Mouse (Mus musculus) MEL (cell line): Measurements from ENCODE around the gene Ggps1. TPM values are rescaled to one million over a fixed set of nuclear protein-coding genes. Genes with fewer than 3 reads are reported as not detected.

Source experiments
- DNase-seq: peaks from one replicate; pipeline ENCODE4 v3.0.0; 2011; ENCODE audit warnings: low read depth, low spot score
- H3K27ac ChIP-seq: 2 replicates; pipeline ENCODE4 v1.5.1; 2012; ENCODE audit warnings: low read depth, mild to moderate bottlenecking, control low read depth, low read length, moderate library complexity; ENCODE audit not compliant: control insufficient read depth
- H3K27me3 ChIP-seq, 2 experiments: fragments of 150-350 bp in 1 of 2; sonication (generic) in 1 of 2; 2 replicates each; pipeline ENCODE4 v1.6.1; 2012; ENCODE audit warnings: low read length in 2 of 2, mild to moderate bottlenecking in 2 of 2, improper control_type of control experiment in 1 of 2, moderate library complexity in 1 of 2; ENCODE audit not compliant: insufficient read depth in 2 of 2, control insufficient read depth in 1 of 2
- H3K36me3 ChIP-seq, 2 experiments: 2 replicates each; pipeline ENCODE4 v1.6.1; 2012 to 2014; ENCODE audit warnings: low read length in 2 of 2, improper control_type of control experiment in 1 of 2, inconsistent platforms in 1 of 2, mild to moderate bottlenecking in 1 of 2; ENCODE audit not compliant: insufficient read depth in 2 of 2, control insufficient read depth in 1 of 2
- H3K4me1 ChIP-seq, 2 experiments: fragments of 150-350 bp in 1 of 2; sonication (generic) in 1 of 2; 2 replicates each; pipeline ENCODE4 v1.6.1; 2012; ENCODE audit warnings: low read length in 2 of 2, improper control_type of control experiment in 1 of 2, mild to moderate bottlenecking in 1 of 2; ENCODE audit not compliant: insufficient read depth in 2 of 2, control insufficient read depth in 1 of 2
- H3K4me3 ChIP-seq, 2 experiments: fragments of 150-350 bp in 1 of 2; sonication (generic) in 1 of 2; 2 replicates each; pipeline ENCODE4 v1.5.1; 2012; ENCODE audit warnings: low read depth in 2 of 2, low read length in 2 of 2, mild to moderate bottlenecking in 2 of 2, moderate library complexity in 2 of 2, control low read depth in 1 of 2, improper control_type of control experiment in 1 of 2; ENCODE audit not compliant: control insufficient read depth in 1 of 2, insufficient read depth in 1 of 2
- H3K79me2 ChIP-seq: 2 replicates; pipeline ENCODE4 v1.6.1; 2012; ENCODE audit warnings: mild to moderate bottlenecking, low read length, moderate library complexity; ENCODE audit not compliant: control insufficient read depth, poor library complexity, insufficient read depth
- H3K9ac ChIP-seq: 2 replicates; pipeline ENCODE4 v1.6.1; 2012; ENCODE audit warnings: low read depth, mild to moderate bottlenecking, control low read depth, low read length, moderate library complexity; ENCODE audit not compliant: control insufficient read depth, poor library complexity, severe bottlenecking
- H3K9me3 ChIP-seq: fragments of 150-350 bp; sonication (generic); replicated peaks from 2 replicates; pipeline ENCODE4 v1.6.1; 2012; ENCODE audit warnings: mild to moderate bottlenecking, low read length, improper control_type of control experiment, moderate library complexity; ENCODE audit not compliant: insufficient read depth
- BHLHE40 ChIP-seq: IDR thresholded peaks from 2 replicates; pipeline ENCODE4 v1.6.1; 2012; ENCODE audit warnings: low read depth, mild to moderate bottlenecking, inconsistent platforms, low read length, improper control_type of control experiment, borderline replicate concordance
- CHD1 ChIP-seq: IDR thresholded peaks from 2 replicates; pipeline ENCODE4 v1.6.1; 2012; ENCODE audit warnings: low read depth, mild to moderate bottlenecking, inconsistent platforms, low read length, improper control_type of control experiment
- CHD2 ChIP-seq: IDR thresholded peaks from 2 replicates; pipeline ENCODE4 v1.6.1; 2011; ENCODE audit warnings: low read length, improper control_type of control experiment
- CTCF ChIP-seq, 3 experiments: IDR thresholded peaks in 2 of 3; conservative IDR thresholded peaks in 1 of 3; 2 replicates each; pipeline ENCODE4 v1.5.1; 2011 to 2012; ENCODE audit warnings: low read length in 3 of 3, low read depth in 2 of 3, mild to moderate bottlenecking in 2 of 3, improper control_type of control experiment in 1 of 3, inconsistent platforms in 1 of 3, mixed read lengths in 1 of 3, moderate library complexity in 1 of 3; ENCODE audit not compliant: control insufficient read depth in 1 of 3, insufficient read depth in 1 of 3, poor library complexity in 1 of 3, severe bottlenecking in 1 of 3
- E2F4 ChIP-seq: IDR thresholded peaks from 2 replicates; pipeline ENCODE4 v1.6.1; 2011; ENCODE audit warnings: low read depth, low read length, improper control_type of control experiment, borderline replicate concordance
- ELF1 ChIP-seq: IDR thresholded peaks from 2 replicates; pipeline ENCODE4 v1.6.1; 2014; ENCODE audit warnings: low read depth, mild to moderate bottlenecking, inconsistent platforms, low read length, improper control_type of control experiment, moderate library complexity
- EP300 ChIP-seq, 2 experiments: IDR thresholded peaks; 2 replicates each; pipeline ENCODE4 v1.6.1; 2011; ENCODE audit warnings: improper control_type of control experiment in 2 of 2, low read length in 2 of 2, low read depth in 1 of 2, mild to moderate bottlenecking in 1 of 2
- ETS1 ChIP-seq: IDR thresholded peaks from 2 replicates; pipeline ENCODE4 v1.6.1; 2012; ENCODE audit warnings: low read depth, mild to moderate bottlenecking, inconsistent platforms, low read length, improper control_type of control experiment, moderate library complexity
- GABPA ChIP-seq: IDR thresholded peaks from 2 replicates; pipeline ENCODE4 v1.6.1; 2012; ENCODE audit warnings: low read depth, mild to moderate bottlenecking, inconsistent platforms, low read length, improper control_type of control experiment, moderate library complexity
- GATA1 ChIP-seq: IDR thresholded peaks from 2 replicates; pipeline ENCODE4 v1.6.1; 2011; ENCODE audit warnings: low read depth, low read length, improper control_type of control experiment
- HCFC1 ChIP-seq: IDR thresholded peaks from 2 replicates; pipeline ENCODE4 v1.6.1; 2012; ENCODE audit warnings: low read depth, mild to moderate bottlenecking, inconsistent platforms, low read length, improper control_type of control experiment, moderate library complexity
- JUND ChIP-seq: IDR thresholded peaks from 2 replicates; pipeline ENCODE4 v1.6.1; 2011; ENCODE audit warnings: low read depth, mild to moderate bottlenecking, improper control_type of control experiment, low read length
- KAT2A ChIP-seq: conservative IDR thresholded peaks from 2 replicates; pipeline ENCODE4 v1.6.1; 2012; ENCODE audit warnings: low read depth, low read length, improper control_type of control experiment, inconsistent platforms
- MAFK ChIP-seq: IDR thresholded peaks from 2 replicates; pipeline ENCODE4 v1.6.1; 2011; ENCODE audit warnings: low read depth, mild to moderate bottlenecking, low read length, improper control_type of control experiment, borderline replicate concordance
- MAX ChIP-seq: IDR thresholded peaks from 2 replicates; pipeline ENCODE4 v1.6.1; 2011; ENCODE audit warnings: low read length, improper control_type of control experiment
- MAZ ChIP-seq: IDR thresholded peaks from 2 replicates; pipeline ENCODE4 v1.6.1; 2012; ENCODE audit warnings: low read depth, mild to moderate bottlenecking, inconsistent platforms, low read length, improper control_type of control experiment
- MEF2A ChIP-seq: IDR thresholded peaks from 2 replicates; pipeline ENCODE4 v1.6.1; 2014; ENCODE audit warnings: low read depth, mild to moderate bottlenecking, inconsistent platforms, low read length, improper control_type of control experiment; ENCODE audit not compliant: poor library complexity, insufficient replicate concordance, severe bottlenecking; ENCODE audit errors: extremely low read depth
- MYB ChIP-seq: IDR thresholded peaks from 2 replicates; pipeline ENCODE4 v1.6.1; 2011; ENCODE audit warnings: mild to moderate bottlenecking, low read depth, low read length, improper control_type of control experiment
- MYC ChIP-seq: IDR thresholded peaks from 2 replicates; pipeline ENCODE4 v1.6.1; 2011; ENCODE audit warnings: low read depth, mild to moderate bottlenecking, low read length, improper control_type of control experiment, moderate library complexity
- NELFE ChIP-seq: IDR thresholded peaks from 2 replicates; pipeline ENCODE4 v1.6.1; 2011; ENCODE audit warnings: low read depth, low read length, improper control_type of control experiment
- NRF1 ChIP-seq: IDR thresholded peaks from 2 replicates; pipeline ENCODE4 v1.6.1; 2014; ENCODE audit warnings: low read depth, mild to moderate bottlenecking, inconsistent platforms, low read length, improper control_type of control experiment, moderate library complexity; ENCODE audit not compliant: poor library complexity, insufficient read depth, severe bottlenecking
- POLR2A ChIP-seq, 2 experiments: IDR thresholded peaks; 2 replicates each; pipeline ENCODE4 v1.6.1; 2011 to 2012; ENCODE audit warnings: low read length in 2 of 2, mild to moderate bottlenecking in 2 of 2, control low read depth in 1 of 2, improper control_type of control experiment in 1 of 2, low read depth in 1 of 2, moderate library complexity in 1 of 2; ENCODE audit not compliant: control insufficient read depth in 1 of 2, insufficient read depth in 1 of 2, poor library complexity in 1 of 2
- POLR2AphosphoS2 ChIP-seq: IDR thresholded peaks from 2 replicates; pipeline ENCODE4 v1.6.1; 2011; ENCODE audit warnings: low read length, improper control_type of control experiment
- POLR2AphosphoS5 ChIP-seq: IDR thresholded peaks from 2 replicates; pipeline ENCODE4 v1.6.1; 2012; ENCODE audit warnings: low read depth, borderline replicate concordance, mild to moderate bottlenecking, inconsistent platforms, low read length, moderate library complexity, mixed read lengths
- RAD21 ChIP-seq: IDR thresholded peaks from 2 replicates; pipeline ENCODE4 v1.6.1; 2011; ENCODE audit warnings: mild to moderate bottlenecking, low read depth, low read length, improper control_type of control experiment
- RCOR1 ChIP-seq: IDR thresholded peaks from 2 replicates; pipeline ENCODE4 v1.6.1; 2012; ENCODE audit warnings: low read depth, mild to moderate bottlenecking, inconsistent platforms, low read length, improper control_type of control experiment
- SMC3 ChIP-seq: IDR thresholded peaks from 2 replicates; pipeline ENCODE4 v1.6.1; 2011; ENCODE audit warnings: low read depth, low read length, improper control_type of control experiment
- TAL1 ChIP-seq: IDR thresholded peaks from 2 replicates; pipeline ENCODE4 v1.6.1; 2012; ENCODE audit warnings: mild to moderate bottlenecking, inconsistent platforms, low read length, moderate library complexity, mixed read lengths
- TBP ChIP-seq: IDR thresholded peaks from 2 replicates; pipeline ENCODE4 v1.8.0; 2011; ENCODE audit warnings: low read depth, low read length, improper control_type of control experiment
- UBTF ChIP-seq: IDR thresholded peaks from 2 replicates; pipeline ENCODE4 v1.6.1; 2012; ENCODE audit warnings: low read depth, mild to moderate bottlenecking, inconsistent platforms, low read length, improper control_type of control experiment, moderate library complexity, borderline replicate concordance; ENCODE audit not compliant: insufficient read depth
- USF2 ChIP-seq, 2 experiments: IDR thresholded peaks; 2 replicates each; pipeline ENCODE4 v1.6.1; 2011 to 2012; ENCODE audit warnings: improper control_type of control experiment in 2 of 2, low read length in 2 of 2, borderline replicate concordance in 1 of 2, inconsistent platforms in 1 of 2, low read depth in 1 of 2, mild to moderate bottlenecking in 1 of 2; ENCODE audit not compliant: insufficient read depth in 1 of 2
- ZC3H11A ChIP-seq: IDR thresholded peaks from 2 replicates; pipeline ENCODE4 v1.6.1; 2012; ENCODE audit warnings: low read depth, mild to moderate bottlenecking, inconsistent platforms, low read length, improper control_type of control experiment
- ZKSCAN1 ChIP-seq: IDR thresholded peaks from 2 replicates; pipeline ENCODE4 v1.6.1; 2012; ENCODE audit warnings: low read depth, mild to moderate bottlenecking, inconsistent platforms, low read length, improper control_type of control experiment, moderate library complexity
- ZMIZ1 ChIP-seq: IDR thresholded peaks from 2 replicates; pipeline ENCODE4 v1.6.1; 2012; ENCODE audit warnings: low read depth, mild to moderate bottlenecking, inconsistent platforms, low read length, improper control_type of control experiment, moderate library complexity
- ZNF384 ChIP-seq: IDR thresholded peaks from 2 replicates; pipeline ENCODE4 v1.6.1; 2012; ENCODE audit warnings: low read depth, mild to moderate bottlenecking, inconsistent platforms, low read length, improper control_type of control experiment
- polyA plus RNA-seq, 2 experiments: library from polyadenylated mRNA; stranded (reverse) in 1 of 2; unstranded in 1 of 2; fragments of >175 nt in 1 of 2; fragments of >200 nt in 1 of 2; gene quantifications; 2 replicates each; pipeline versions ENCODE4 v1.2.1 to v1.2.4; 2012; ENCODE audit warnings: low replicate concordance in 2 of 2, low read depth in 1 of 2; ENCODE audit not compliant: insufficient read length in 2 of 2, insufficient read depth in 1 of 2, missing spikeins in 1 of 2
- total RNA-seq: library from RNA; depleted of rRNA; stranded (reverse); fragments of 300-350 nt; gene quantifications from 2 replicates; pipeline ENCODE4 v1.2.3, GENCODE M21; 2012

The Ggps1 gene
- total and polyA plus RNA-seq, 3 experiments = 23.3 to 31.3 TPM; not detected in 1

DNA sequence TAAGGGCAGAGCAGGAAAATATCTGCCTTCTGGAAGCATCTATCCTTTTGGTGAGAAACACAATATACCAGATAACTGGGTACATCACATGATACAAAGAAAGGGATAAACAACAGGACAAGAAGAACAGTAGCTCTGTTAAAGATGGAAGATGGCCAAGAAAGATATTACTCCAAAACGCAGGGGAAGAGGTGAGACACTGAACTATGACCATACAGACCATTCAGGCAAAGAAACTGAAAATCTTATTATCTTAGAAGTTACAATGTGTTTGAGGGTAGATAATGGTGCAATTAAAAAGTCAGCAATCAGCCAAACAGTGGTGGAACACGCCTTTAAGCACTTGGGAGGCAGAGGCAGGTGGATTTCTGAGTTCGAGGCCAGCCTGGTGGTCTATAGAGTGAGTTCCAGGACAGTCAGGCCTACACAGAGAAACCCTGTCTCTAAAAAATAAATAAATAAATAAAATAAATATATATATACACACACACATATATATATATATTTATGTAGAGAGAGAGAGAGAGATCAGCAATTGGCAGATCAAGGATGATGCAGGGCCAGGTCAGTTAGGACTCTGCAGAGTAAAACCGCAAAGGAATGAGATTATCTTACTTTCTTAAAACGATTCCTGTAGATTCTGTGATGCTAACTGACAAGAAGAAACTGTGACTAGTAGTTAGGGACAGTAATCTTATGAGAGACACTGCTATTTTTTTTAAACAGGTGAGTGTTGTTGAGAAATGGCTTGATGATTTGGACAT lies 29.8 kb downstream of the Ggps1 start:
- Histone ChIP-seq H3K9me3 (no peaks in the 10 kb centered on the region), H3K27me3 (no peaks in the 10 kb centered on the region), H3K36me3 (peaks cover 18 to 54% of the 10 kb centered on the region in 2 experiments), H3K4me1 (peaks cover 20 to 29% of the 10 kb centered on the region in 2 experiments), H3K79me2 (peaks cover 46% of the 10 kb centered on the region), H3K27ac (peak overlapping the region; percentile 97), H3K9ac (no peak overlapping the region), H3K4me3 (no peak overlapping the region)
- DNase-seq = peak; percentile 86
- TF ChIP-seq TBP (no peak), SMC3 (no peak), MYC (0 out of 2 replicates have a peak, but pooled peaks have one; percentile 27), POLR2A (IDR thresholded peaks at IDR 0.05; ENCODE audit: control insufficient read depth in 1 of 2, insufficient read depth in 1 of 2, low read depth in 1 of 2, low read length in 2 of 2, poor library complexity in 1 of 2) (no peak), MEF2A (no peak), CTCF (IDR thresholded peaks at IDR 0.05 in 2 of 3, conservative IDR thresholded peaks at IDR 0.05 in 1 of 3; ENCODE audit: control insufficient read depth in 1 of 3, insufficient read depth in 1 of 3, low read depth in 2 of 3, low read length in 3 of 3, poor library complexity in 1 of 3, severe bottlenecking in 1 of 3) (no peak), ZC3H11A (no peak), E2F4 (peak; percentile 41; the same call in 1 of the 2 replicates), ZNF384 (peak; percentile 86), KAT2A (peak; percentile 37; the same call in 1 of the 2 replicates), UBTF (no peak), NRF1 (no peak), GABPA (no peak; the same call in 1 of the 2 replicates), MYB (peak; percentile 74), ELF1 (no peak), ETS1 (peak; percentile 90), RCOR1 (peak; percentile 63), POLR2AphosphoS2 (peak; percentile 58; the same call in 1 of the 2 replicates), POLR2AphosphoS5 (no peak), EP300 (IDR thresholded peaks at IDR 0.05; ENCODE audit: low read depth in 1 of 2, low read length in 2 of 2) (peak; percentile 90 to 91), CHD2 (no peak), TAL1 (peak; percentile 75), MAX (peak; percentile 17), GATA1 (peak; percentile 98), BHLHE40 (peak; percentile 65; the same call in 1 of the 2 replicates), MAFK (peak; percentile 55; the same call in 1 of the 2 replicates), ZKSCAN1 (no peak), HCFC1 (no peak), MAZ (no peak), JUND (no peak), NELFE (no peak), CHD1 (peak; percentile 64; the same call in 1 of the 2 replicates), USF2 (IDR thresholded peaks at IDR 0.05; ENCODE audit: borderline replicate concordance in 1 of 2, insufficient read depth in 1 of 2, low read depth in 1 of 2, low read length in 2 of 2) (0 out of 4 replicates have a peak, but pooled peaks of 1 of the 2 experiments have one; percentile 51), ZMIZ1 (no peak; the same call in 1 of the 2 replicates), RAD21 (no peak)
